Mouse (Mus musculus) testis, adult 10 weeks (tissue): ENCODE data around the gene Hmces. TPM values are rescaled to one million over a fixed set of nuclear protein-coding genes. Genes with fewer than 3 reads are reported as not detected.

Source experiments
- polyA plus RNA-seq: library from polyadenylated mRNA; stranded (reverse); fragments of 350-450 nt; fragmentation: Illumina TruSeq; extraction: RNeasy Lipid Tissue Mini Kit (QIAGEN cat#74804); gene quantifications from one replicate; pipeline ENCODE4 v1.2.3, GENCODE M21; 2014; ENCODE audit warnings: low read depth, low replicate concordance

The Hmces gene
- polyA plus RNA-seq, result 10.1 TPM

GRCm38 (mm10) chr6:87913661-87914325 is at the start of gene Hmces:
TSS of gene Hmces (plus strand) at chr6:87913935.

GRCm38 (mm10) chr6:87887594-87888233 is 26.0 kb upstream of the Hmces start, which contains the start of gene Copg1:
TSS of gene Copg1 (plus strand) at chr6:87887814.

GRCm38 (mm10) chr6:87981547-87982256 is 68.0 kb downstream of the Hmces start, which contains the start of gene H1fx:
TSS of gene H1fx (minus strand) at chr6:87981637.

Other genes starting within 250 kb of the Hmces start
- gene Aplf, start 241.7 kb upstream of the Hmces start, polyA plus RNA-seq, result 7.6 TPM
- gene Efcc1, start 183.1 kb upstream of the Hmces start, polyA plus RNA-seq, result 0.08 TPM
- gene Gp9, start 135.9 kb upstream of the Hmces start, polyA plus RNA-seq, result not detected
- gene Rab43, start 101.8 kb upstream of the Hmces start, polyA plus RNA-seq, result 1.8 TPM
- 0.60 TPM for gene Gm45140, start 78.1 kb upstream of the Hmces start, polyA plus RNA-seq
- 11.5 TPM for gene Isy1, start 75.1 kb upstream of the Hmces start, polyA plus RNA-seq
- gene Cnbp, start 62.8 kb upstream of the Hmces start, polyA plus RNA-seq, result 324 TPM
- gene Copg1, start 26.1 kb upstream of the Hmces start, polyA plus RNA-seq, result 11.6 TPM
- gene H1fx, start 67.7 kb downstream of the Hmces start, polyA plus RNA-seq, result not detected
- 56.7 TPM for gene Rab7, start 131.3 kb downstream of the Hmces start, polyA plus RNA-seq
- 174 TPM for gene Rpn1, start 170.5 kb downstream of the Hmces start, polyA plus RNA-seq